Mouse (Mus musculus) G1E (cell line): ENCODE measurements around the gene Cyp2f2.

ENCODE experiments used
- CTCF ChIP-seq: IDR thresholded peaks from 2 replicates; pipeline ENCODE4 v1.5.1; 2012; ENCODE audit warnings: low read depth, low read length, inconsistent platforms, mixed read lengths
- POLR2AphosphoS5 ChIP-seq: IDR thresholded peaks from 2 replicates; pipeline ENCODE4 v1.6.1; 2012; ENCODE audit warnings: low read depth, low read length, inconsistent platforms; ENCODE audit not compliant: insufficient replicate concordance

GRCm38 (mm10) chr7:27091039-27091438 lies 28.7 kb upstream of the Cyp2f2 start:
- TF ChIP-seq POLR2AphosphoS5 (no peak), CTCF (no peak)
